Mouse (Mus musculus): ENCODE data around the gene Npff. TPM values are rescaled to one million over a fixed set of nuclear protein-coding genes. Genes with fewer than 3 reads are reported as not detected.
A peak's percentile ranks its signal among the peaks of the same experiment; 100 is the strongest.

Npff gene
- total RNA-seq, 2 experiments from 2014 or later, result 2.8 TPM; not detected in 1

GRCm38 (mm10) chr15:102505770-102506463 is 18.8 kb downstream of the Npff start:
- ATAC-seq (ENCODE audit: poor library complexity, severe bottlenecking), result no peak

- ATAC-seq (ENCODE audit: poor library complexity, severe bottlenecking), result no peak
Observed at GRCm38 (mm10) chr15:102505073-102505769, 19.5 kb downstream of the Npff start.

GRCm38 (mm10) chr15:102503924-102504782 is 20.6 kb downstream of the Npff start:
- ATAC-seq (ENCODE audit: poor library complexity, severe bottlenecking), result no peak

DNA sequence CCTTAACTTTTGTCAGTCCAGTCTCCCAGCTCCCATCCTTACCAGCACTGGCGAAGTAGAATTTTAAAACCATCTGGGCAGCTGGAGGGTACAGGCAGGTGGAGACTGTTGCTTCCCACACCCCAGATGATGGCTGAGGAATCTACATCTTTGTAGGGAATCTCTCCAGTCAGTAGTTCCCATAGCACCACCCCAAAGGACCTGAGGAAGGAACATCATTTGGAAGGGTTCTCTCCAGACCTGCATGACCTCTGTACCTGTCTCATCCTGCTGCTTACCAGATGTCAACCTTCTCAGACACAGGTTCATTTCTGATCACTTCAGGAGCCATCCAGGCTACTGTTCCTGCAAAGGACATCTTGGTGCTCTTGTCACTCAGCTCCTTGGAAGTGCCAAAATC is 21.3 kb downstream of the Npff start, which contains the start of gene Gm10337:
Gene Gm10337, plus strand, starts transcription at position 276 of the 400 bp plus-strand sequence.
- no peak for ATAC-seq (ENCODE audit: poor library complexity, severe bottlenecking)

GRCm38 (mm10) chr15:102502254-102502840 is 22.4 kb downstream of the Npff start:
- no peak for ATAC-seq (ENCODE audit: poor library complexity, severe bottlenecking)

GRCm38 (mm10) chr15:102501084-102501814 is 23.5 kb downstream of the Npff start:
- no peak for ATAC-seq (ENCODE audit: poor library complexity, severe bottlenecking)

DNA sequence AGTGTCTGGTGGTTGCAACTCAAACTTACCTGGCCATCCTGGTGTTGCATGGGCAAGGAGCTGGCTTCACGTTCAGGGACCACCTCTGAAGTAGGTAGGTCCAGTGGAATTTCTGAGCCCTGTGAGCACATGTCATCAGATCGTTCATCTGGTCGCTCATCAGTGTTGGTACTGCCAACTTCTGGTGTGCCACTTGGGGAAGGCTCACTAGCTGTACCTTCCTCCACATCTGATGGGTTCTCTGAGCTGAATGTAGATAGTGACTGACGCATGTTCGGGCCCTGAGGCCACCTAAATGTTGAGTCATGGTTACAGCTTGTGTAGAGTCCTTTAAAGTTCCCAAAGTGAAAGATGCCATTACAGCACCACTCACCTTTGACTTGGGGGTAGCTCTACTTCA is 24.3 kb downstream of the Npff start:
- ATAC-seq (ENCODE audit: poor library complexity, severe bottlenecking), result no peak

DNA sequence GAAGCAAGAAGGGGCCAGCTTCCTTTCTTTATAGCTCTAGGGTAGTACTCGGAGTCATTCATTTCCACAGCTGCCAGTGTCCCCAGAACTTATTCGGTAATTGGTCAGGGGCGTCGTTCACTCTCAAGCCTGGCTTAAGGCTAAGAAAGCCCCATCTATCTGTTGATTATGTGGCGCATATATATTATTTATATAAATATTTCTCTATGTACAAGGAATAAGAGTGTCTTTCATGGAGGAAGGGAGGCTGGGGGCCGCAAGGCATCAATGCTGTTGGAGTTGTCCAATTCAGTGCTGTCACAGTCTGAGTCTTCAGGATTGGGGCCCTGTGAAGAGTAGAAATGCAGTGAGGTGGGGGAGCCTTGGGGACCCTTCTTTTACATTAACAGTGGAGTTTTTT is 24.9 kb downstream of the Npff start:
- no peak for ATAC-seq (ENCODE audit: poor library complexity, severe bottlenecking)

DNA sequence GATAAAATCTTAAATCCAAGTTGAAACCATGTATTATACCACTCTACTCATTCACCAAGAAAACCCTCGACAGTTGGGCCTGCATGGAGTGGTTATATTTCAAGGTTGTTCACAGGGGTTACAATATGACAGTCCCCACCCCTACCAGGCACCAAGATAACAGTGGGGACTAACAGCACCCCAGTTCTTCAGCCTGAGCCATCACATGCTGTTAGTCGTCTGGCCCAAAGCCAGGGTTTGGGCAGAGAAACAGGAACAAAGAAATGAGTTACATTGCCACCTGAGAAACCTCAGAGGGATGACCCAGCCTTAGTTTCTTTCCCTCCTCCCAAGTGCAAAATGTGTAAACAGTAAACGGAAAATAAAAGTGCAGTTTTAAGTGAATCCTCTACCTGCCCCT is 25.4 kb downstream of the Npff start:
- peak; percentile 47; the same call in 1 of the 2 replicates for ATAC-seq (ENCODE audit: poor library complexity, severe bottlenecking)

DNA sequence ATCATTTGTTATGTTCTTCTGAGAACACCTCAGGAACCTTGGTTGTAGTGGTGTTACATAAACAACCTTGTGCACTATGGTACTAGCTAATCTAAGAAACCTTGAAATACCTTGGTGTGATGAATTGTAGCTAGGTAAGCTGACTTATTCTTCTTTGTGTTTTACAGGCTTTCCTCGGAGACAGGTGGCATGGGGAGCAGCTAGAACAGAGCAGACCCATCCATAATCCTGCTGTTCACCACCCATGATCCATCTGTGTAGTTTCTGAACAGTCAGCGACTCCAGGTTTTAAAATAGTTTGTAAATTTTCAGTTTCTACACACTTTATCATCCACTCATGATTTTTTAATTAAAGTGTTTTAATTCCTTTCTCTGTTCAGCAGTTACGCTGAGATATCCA is 26.4 kb downstream of the Npff start:
- ATAC-seq (ENCODE audit: poor library complexity, severe bottlenecking), result no peak

- no peak for ATAC-seq (ENCODE audit: poor library complexity, severe bottlenecking)
Observed at GRCm38 (mm10) chr15:102487664-102488063, 37.1 kb downstream of the Npff start.

- no peak for ATAC-seq (ENCODE audit: poor library complexity, severe bottlenecking)
Observed at GRCm38 (mm10) chr15:102485853-102486252, 38.9 kb downstream of the Npff start.

DNA sequence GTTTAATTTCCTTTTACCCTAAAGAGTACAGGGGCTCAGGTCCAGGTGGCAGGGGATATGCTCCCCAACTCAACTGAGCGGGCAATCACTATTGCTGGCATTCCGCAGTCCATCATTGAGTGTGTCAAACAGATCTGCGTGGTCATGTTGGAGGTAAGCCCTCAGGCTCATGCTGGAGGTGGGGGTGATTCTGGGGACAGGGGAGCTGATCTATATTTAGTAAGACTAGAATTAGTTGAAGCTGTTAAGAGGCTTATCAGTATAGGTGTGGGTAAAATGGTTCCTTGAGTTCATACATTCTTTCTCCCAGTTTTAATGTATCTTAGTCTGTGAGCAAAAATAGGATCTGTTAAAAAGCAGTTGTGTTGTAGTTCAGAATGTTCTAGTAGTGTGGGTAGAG is 41.6 kb downstream of the Npff start:
- no peak for ATAC-seq (ENCODE audit: poor library complexity, severe bottlenecking)

GRCm38 (mm10) chr15:102474520-102474919 is 50.2 kb downstream of the Npff start:
- ATAC-seq (ENCODE audit: poor library complexity, severe bottlenecking), result no peak

Other genes with a start within 250 kb of the Npff start
- gene Mfsd5, start 245.5 kb downstream of the Npff start, total RNA-seq (2015), result 49.8 and 64.3 TPM in 2 replicates
- 34.8 and 35.1 TPM in 2 replicates for gene Mfsd5, start 245.5 kb downstream of the Npff start, total RNA-seq (2017)
- 26.3 and 37.4 TPM in 2 replicates for gene Espl1, start 228.7 kb downstream of the Npff start, total RNA-seq (2015)
- gene Espl1, start 228.7 kb downstream of the Npff start, total RNA-seq (2017), result 15.2 and 30.9 TPM in 2 replicates
- 385 and 398 TPM in 2 replicates for gene Pfdn5, start 198.8 kb downstream of the Npff start, total RNA-seq (2015)
- gene Pfdn5, start 198.8 kb downstream of the Npff start, total RNA-seq (2017), result 347 and 441 TPM in 2 replicates
- gene Myg1, start 193.2 kb downstream of the Npff start, total RNA-seq (2015), result 28.4 and 28.6 TPM in 2 replicates
- 47.8 and 52.2 TPM in 2 replicates for gene Myg1, start 193.2 kb downstream of the Npff start, total RNA-seq (2017)
- 67.5 and 75.2 TPM in 2 replicates for gene Aaas, start 174.2 kb downstream of the Npff start, total RNA-seq (2015)
- gene Aaas, start 174.2 kb downstream of the Npff start, total RNA-seq (2017), result 64.3 and 100 TPM in 2 replicates
- not detected in 2 replicates for gene Sp7, start 157.8 kb downstream of the Npff start, total RNA-seq (2015)
- gene Sp7, start 157.8 kb downstream of the Npff start, total RNA-seq (2017), result not detected in 2 replicates
- 68.3 and 71.8 TPM in 2 replicates for gene Sp1, start 118.8 kb downstream of the Npff start, total RNA-seq (2015)
- 64.1 and 72.2 TPM in 2 replicates for gene Sp1, start 118.8 kb downstream of the Npff start, total RNA-seq (2017)
- gene Amhr2, start 79.6 kb downstream of the Npff start, total RNA-seq (2015), result not detected in 2 replicates
- not detected in 2 replicates for gene Amhr2, start 79.6 kb downstream of the Npff start, total RNA-seq (2017)
- gene Prr13, start 65.9 kb downstream of the Npff start, total RNA-seq (2015), result 306 and 344 TPM in 2 replicates
- 197 and 215 TPM in 2 replicates for gene Prr13, start 65.9 kb downstream of the Npff start, total RNA-seq (2017)
- 705 and 801 TPM in 2 replicates for gene Pcbp2, start 54.4 kb downstream of the Npff start, total RNA-seq (2015)
- gene Pcbp2, start 54.4 kb downstream of the Npff start, total RNA-seq (2017), result 156 and 205 TPM in 2 replicates
- not detected in 2 replicates for gene Gm10337, start 21.2 kb downstream of the Npff start, total RNA-seq (2015)
- gene Gm10337, start 21.2 kb downstream of the Npff start, total RNA-seq (2017), result not detected in 2 replicates
- gene Map3k12, start 7.9 kb downstream of the Npff start, total RNA-seq (2015), result 0.09 and 0.27 TPM in 2 replicates
- 0.33 and 0.85 TPM in 2 replicates for gene Map3k12, start 7.9 kb downstream of the Npff start, total RNA-seq (2017)
- gene Tarbp2, start 6.8 kb downstream of the Npff start, total RNA-seq (2015), result 10.7 and 14.1 TPM in 2 replicates
- 19.4 and 21.2 TPM in 2 replicates for gene Tarbp2, start 6.8 kb downstream of the Npff start, total RNA-seq (2017)
- not detected in 2 replicates for gene Gm28047, start 100.1 kb upstream of the Npff start, total RNA-seq (2015)
- gene Gm28047, start 100.1 kb upstream of the Npff start, total RNA-seq (2017), result not detected in 2 replicates
- gene Atf7, start 100.5 kb upstream of the Npff start, total RNA-seq (2015), result 123 and 142 TPM in 2 replicates
- 23.6 and 45.8 TPM in 2 replicates for gene Atf7, start 100.5 kb upstream of the Npff start, total RNA-seq (2017)
- gene Atp5g2, start 147.4 kb upstream of the Npff start, total RNA-seq (2015), result 43.8 and 46.5 TPM in 2 replicates
- gene Atp5g2, start 147.4 kb upstream of the Npff start, total RNA-seq (2017), result 44.3 and 47.5 TPM in 2 replicates
- gene Calcoco1, start 197.2 kb upstream of the Npff start, total RNA-seq (2015), result 17.0 and 23.7 TPM in 2 replicates
- 12.0 and 12.2 TPM in 2 replicates for gene Calcoco1, start 197.2 kb upstream of the Npff start, total RNA-seq (2017)

Measured in megakaryocyte, adult 5-6 weeks (primary cell).